Mouse (Mus musculus) gastrocnemius, adult 8-10 months (tissue): ENCODE results near the gene Gart. TPM values are rescaled to one million over a fixed set of nuclear protein-coding genes. Genes with fewer than 3 reads are reported as not detected.
"Not testable (repeated sequence)": the region's sequence is repeated elsewhere in the genome, so short reads cannot be mapped to it uniquely, and the experiment has no call there.

Experiments used
- DNase-seq, 2 experiments: peaks; one replicate each; pipeline ENCODE4 v3.0.0; 2022; ENCODE audit warnings: low spot score in 2 of 2
- total RNA-seq, 4 experiments: library from RNA; stranded (reverse); gene quantifications; 2 replicates each; pipeline ENCODE4 v1.2.4; 2022

Gene Gart
- total RNA-seq, 4 experiments from 2014 or later, result 59.7 to 64.2 (median 61.5) TPM

DNA sequence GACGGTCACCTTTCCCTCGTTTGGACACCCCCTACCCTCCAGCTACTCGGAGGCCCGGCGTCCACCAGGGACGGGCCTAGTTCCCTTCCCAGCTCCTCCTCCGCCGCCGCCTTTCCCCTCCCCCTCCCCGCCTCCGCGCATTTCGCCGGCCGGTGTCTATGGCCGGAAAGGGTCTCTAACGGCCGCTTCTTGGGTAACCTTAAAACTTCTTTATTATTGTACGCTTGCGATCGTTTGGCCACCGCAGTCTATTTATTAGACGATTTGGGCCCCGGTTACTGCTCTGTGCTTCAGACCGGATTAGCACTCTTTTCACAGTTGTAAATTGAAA is 1.4 kb upstream of the Gart start:
- peak; percentile 48 to 60 for DNase-seq

DNA sequence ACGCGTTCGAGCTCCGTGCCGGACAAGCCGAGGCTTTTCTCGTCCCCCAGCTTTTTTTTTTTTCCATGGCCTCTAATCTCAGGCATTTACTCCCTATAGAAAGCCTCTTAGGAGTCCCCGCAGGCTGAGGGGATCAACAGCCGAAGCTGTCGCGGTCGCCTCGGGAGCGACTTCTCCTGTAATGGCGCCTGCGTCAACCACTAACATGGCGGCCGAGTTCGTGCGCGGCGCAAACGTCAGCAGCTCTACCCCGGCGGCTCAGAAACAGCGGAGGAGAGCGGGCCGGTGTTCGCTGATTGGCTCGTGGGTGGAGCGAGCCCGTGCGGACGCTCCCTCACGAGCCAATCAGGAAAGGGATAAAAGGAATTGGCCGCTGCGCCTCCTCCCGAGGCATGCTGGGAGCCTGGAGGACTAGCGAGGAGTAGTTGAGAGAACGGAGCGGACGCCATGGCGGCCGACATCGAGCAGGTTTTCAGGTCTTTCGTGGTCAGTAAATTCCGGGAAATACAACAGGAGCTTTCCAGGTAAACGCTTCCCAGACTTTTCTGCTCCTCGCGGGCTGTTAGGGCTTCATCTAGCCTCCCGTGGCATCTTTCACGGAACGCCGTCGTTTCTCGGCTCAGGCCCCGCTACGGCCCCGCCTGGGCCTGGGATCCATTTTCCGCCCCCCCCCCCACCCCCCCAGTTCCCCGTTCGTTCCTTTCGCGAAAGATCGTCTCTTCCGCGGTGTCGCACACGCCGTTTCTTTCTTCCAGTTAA is 888 bp upstream of the Gart start, which contains the start of gene Son:
Gene Son, plus strand, starts transcription at position 46 of the 759 bp plus-strand sequence.
- DNase-seq, result peak; percentile 92 to 96

DNA sequence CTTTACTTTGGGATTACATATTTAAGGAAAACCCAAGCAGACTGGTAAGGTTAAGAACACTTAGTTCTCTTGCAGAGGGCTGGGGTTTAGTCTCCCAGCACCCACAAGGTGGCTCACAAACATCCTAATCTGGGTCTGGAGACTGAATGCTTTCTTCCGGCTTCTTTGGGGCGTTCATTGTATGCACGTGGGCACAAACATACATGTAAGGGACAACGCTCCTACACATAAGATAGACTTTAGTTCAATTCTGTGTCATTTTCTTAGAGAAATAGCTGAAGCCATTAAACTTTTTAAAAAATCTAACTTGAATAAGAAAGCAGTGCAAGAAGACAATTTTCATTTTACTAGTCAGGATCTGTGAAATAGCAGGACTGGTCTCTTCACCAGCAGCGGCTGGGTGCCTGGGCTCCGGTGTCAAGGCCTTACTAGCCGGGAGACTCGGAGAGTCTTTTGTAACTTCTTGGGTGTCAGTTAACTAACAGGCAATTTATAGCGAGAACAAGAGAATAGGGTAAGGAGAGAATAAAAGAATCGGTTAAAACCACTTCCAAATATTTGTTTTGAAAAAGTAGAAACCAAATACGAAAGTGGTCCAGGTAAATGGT is 653 bp downstream of the Gart start:
- DNase-seq, result no peak

DNA sequence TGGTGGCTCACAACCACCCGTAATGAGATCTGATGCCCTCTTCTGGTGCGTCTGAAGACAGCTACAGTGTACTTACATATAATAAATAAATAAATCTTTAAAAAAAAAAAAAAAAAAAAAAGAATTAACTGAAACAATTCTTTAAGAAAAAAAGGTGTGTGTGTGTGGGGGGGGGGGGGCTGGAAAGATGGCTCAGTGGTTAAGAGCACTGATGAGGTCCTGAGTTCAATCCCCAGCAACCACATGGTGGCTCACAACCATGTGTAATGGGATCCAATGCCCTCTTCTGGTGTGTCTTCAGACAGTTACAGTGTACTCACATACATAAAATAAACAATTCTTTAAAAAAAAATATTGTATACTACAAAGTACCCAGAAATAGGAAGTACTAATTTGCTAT is 1.3 kb downstream of the Gart start:
- not testable (repeated sequence) for DNase-seq

DNA sequence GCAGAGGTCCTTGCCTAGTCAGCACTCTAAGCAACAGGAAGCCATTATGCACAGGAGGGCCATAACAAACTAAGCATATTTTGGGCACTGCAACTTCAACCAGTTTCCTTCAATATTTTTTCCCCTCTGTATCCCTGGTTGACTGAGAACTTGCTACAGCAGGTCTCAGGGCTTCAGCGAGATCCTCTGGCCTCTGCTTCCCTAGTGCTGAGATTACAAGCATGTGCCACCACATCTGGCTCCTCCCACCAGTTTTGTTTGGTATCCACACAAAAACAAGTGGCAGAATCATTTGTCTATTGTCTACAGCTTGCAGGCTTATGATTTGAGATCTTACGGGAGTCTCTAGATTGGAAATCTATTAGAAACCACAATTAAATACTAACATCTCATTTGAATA is 1.9 kb downstream of the Gart start:
- no peak for DNase-seq

DNA sequence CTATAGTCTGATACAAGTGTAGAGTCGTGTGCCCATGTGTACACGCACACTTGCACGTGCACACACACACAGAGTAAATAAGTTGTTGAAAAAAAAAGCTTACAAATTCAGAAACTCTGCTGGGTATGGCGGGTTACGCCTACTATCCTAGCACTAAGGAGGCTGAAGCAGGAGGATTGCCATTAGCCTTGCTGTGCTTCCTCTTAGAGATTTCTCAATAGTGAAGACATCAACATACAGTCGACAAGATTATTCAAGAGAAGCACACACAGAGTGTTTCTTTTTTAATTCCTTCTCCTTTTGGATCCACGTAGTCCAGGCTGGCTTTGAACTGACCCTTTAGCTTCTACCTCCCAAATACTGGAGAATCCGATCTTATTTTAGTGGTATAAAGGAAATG is 6.6 kb downstream of the Gart start:
- DNase-seq, result no peak

DNA sequence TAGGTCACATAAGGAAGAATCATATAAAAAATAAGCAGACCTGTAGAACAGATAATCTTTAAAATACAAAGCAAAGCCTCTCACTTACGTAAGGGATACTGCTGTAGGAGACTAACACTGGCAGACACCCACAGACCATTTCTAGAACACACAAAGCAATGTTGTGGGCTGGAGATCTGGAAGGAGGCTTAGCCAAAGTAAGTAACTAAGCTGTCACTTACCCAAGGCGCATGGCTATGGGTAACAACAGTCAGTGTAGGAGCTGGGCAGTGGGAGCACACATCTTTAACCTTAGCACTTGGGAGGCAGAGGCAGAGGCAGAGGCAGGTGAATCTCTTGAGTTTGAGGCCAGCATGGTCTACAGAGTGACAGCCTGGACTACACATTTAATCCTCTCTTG is 7.1 kb downstream of the Gart start:
- DNase-seq, result no peak

DNA sequence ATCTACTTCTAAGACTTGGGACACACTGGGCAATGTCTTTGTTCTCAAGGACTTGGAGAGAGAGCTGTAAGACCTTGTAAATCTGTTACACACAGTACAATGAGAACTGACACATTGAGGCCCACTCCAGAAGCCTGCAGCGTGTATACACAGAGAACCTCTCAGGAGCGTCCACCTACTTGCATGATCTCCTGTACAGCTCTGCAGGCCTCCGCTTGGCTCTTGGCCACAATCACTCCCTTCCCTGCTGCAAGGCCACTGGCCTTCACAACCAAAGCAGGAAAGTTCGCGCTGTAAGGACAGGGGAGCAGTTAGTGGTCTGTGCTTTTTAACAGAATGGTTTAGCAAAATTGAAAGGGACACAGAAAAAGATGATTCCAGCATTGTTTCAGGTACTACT is 7.6 kb downstream of the Gart start:
- DNase-seq, result no peak

DNA sequence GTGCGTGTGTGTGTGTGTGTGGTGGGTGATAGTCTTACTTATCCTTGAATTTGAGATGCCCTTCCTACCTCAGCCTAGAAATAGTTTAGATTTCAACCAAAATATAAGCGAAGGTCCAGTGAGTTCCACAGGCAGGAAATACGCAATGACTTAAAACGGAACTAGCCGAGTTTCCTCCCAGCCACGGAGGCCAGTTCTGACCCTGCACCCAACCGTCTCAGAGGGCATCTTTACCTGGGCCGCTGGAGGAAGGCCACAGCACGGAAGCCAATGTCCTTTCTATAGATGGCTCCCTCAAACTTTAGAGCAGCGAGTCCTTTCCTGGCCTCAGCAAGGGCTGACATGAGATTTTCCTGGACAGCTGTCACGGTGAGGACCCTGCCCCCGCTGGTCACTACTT is 13.1 kb downstream of the Gart start:
- no peak for DNase-seq

DNA sequence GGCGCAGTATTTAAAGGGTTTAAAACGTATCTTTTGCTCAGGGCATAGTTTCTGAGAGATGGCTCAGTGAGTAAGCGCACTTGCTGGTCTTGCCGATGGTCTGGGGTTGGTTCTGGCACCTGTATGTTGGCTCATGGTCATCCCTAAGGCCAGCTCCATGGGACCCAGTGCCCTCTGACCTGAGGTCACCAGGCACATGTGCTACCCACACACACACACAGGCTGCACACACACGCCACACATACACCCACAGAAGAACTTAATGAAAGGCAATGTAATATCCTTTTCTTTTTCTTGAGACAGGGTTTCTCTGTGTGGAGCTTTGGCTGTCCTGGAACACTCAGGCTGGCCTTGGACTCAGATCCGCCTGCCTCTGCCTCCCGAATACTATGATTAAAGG is 13.8 kb downstream of the Gart start:
- no peak for DNase-seq

DNA sequence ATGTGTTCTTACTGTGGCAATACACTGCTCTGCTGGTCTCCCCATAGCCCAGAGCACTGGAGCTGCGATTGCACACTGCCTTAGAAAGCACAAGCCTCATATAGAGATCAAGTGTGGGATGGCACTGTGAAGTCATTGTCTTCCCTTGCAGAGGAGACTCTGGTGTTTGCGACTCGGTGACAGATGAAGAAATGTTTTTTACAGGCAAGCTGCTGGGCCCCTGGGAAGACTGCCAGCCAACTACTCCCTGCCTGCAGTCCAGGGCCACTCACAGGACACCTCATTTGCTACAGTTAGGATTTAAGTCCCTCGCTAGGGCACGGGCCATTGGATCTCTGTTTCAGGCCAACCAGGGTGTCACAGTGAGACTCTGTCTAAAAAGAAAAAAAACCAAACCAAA is 14.3 kb downstream of the Gart start:
- no peak for DNase-seq

DNA sequence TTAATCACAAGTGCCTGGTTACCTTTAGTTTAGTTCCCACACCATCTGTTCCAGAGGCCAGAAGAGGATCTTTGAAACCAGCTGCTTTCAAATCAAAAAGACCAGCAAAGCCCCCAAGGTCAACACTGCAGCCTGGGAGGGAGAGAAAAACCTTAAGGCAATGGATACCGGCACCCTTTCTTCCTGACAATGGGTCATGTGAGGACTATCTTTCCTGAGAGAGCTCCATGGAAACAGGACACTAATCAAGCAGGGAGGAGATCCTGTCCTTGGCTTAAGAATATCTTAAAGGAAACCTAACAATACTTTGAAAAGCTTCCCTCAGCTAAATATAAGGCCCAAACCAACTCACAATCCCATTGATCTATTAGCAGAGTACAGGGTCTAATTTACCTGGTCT is 16.2 kb downstream of the Gart start:
- no peak for DNase-seq

DNA sequence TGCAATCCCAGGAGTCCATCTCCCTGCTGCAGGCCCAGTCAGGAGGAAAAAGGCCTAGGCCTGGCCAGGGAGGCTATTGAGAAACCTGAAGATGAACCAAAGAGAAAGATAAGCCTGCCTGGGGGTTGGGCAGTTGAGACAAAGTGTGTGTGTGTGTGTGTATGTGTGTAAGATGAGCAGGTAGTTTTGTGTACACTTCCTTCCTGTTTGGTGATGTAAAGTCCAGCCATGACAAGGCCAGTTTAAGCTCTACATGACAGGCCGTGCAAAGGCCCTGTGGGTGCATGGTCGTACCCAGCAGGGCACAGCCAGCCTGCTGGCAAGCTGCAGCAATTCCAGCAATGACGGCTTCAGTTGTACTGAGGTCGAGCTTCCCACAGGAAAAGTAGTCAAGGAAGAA is 17.0 kb downstream of the Gart start:
- DNase-seq, result no peak

DNA sequence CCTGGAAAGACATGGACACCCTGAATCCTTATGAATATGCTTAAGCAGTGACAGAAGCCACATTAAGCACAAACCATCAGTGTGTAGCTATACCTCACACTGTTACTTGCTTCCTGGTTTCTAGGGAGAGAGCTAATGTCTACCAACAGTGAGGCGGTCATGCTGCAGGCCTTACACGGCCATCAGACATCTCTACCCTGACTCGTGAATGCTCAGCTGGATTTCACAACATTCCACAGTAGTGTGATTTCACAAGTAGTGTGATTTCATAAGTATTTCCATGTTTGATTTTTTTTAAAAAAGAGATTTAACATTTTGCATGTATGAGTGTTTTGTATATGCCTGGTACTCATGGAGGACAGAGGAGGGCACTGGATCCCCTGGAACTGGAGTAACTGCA is 18.1 kb downstream of the Gart start:
- DNase-seq, result no peak

DNA sequence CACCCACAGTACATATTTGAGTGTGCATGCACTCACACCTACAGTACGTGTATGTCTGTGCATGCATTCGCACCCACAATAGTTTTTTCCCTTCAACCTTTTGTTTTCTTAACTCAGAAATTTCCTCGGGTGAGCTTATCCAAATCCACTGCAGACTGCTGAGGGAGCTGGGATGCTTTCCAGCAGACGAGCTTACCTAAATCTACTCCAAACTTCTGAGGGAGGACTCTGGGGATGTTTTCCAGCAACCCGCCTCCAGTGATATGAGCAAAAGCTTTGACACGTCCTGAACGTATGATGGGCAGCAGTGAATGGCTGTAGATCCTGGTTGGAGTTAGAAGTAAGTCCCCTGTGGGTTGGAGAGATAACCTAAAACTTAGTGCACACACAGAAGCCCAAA is 18.9 kb downstream of the Gart start:
- DNase-seq, result no peak

DNA sequence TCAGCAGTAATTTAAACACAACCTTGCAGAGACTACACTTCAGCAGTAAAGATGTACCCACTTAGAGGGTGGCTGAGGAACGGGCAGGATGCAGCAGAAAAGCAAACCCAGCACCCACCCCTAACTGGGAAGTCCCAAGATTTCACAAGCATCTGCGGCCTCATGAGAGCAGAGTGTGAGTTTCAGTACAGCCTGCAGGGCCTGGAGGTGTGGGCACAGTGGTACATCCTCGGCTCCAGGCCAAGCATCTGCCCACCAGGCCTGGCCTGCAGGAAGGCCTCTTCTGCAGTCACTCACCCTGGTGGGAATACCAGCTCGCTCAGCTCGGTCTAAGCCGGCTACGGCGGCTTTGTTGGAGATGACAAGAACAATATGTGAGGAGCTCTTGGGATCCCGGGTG is 23.7 kb downstream of the Gart start:
- no peak for DNase-seq

DNA sequence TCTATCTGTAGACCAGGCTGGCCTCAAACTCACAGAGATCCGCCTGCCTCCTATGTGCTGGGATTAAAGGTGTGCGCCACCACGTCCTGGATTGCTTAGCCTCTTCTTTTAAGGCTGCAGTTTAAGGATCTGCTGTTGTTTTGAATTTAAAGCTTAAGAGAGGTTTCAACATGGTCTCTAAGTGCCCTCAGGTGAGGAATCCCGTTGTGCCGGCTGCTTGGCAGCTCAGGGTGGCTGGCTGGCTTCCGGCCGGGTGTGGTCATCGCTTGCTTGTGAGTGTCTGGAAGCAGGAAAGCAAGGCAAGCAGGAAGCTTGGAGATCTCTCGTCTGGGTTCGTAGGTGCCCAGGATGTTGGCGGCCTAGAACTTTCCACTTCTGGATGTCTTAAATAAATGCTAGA is 25.8 kb downstream of the Gart start:
- DNase-seq, result no peak

DNA sequence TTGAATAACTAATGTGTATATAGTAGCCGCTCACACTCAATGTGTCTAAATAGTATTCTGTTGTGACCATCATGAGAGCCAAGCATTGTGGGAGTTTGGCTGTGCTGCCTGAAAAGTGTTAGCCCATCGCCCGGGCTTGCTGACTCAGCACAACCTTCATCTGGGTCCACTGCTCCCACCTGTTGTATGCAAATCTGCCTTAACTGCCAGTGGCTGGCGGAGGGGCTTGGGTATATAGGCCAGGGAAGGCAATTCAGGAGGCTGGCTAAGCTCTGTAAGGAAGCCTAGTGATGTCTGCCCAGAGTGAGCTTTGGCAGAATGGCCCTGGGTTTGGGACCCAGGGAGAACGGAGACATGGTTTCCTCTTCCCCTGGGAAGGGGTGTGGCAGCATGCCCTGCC is 26.6 kb downstream of the Gart start:
- no peak for DNase-seq

DNA sequence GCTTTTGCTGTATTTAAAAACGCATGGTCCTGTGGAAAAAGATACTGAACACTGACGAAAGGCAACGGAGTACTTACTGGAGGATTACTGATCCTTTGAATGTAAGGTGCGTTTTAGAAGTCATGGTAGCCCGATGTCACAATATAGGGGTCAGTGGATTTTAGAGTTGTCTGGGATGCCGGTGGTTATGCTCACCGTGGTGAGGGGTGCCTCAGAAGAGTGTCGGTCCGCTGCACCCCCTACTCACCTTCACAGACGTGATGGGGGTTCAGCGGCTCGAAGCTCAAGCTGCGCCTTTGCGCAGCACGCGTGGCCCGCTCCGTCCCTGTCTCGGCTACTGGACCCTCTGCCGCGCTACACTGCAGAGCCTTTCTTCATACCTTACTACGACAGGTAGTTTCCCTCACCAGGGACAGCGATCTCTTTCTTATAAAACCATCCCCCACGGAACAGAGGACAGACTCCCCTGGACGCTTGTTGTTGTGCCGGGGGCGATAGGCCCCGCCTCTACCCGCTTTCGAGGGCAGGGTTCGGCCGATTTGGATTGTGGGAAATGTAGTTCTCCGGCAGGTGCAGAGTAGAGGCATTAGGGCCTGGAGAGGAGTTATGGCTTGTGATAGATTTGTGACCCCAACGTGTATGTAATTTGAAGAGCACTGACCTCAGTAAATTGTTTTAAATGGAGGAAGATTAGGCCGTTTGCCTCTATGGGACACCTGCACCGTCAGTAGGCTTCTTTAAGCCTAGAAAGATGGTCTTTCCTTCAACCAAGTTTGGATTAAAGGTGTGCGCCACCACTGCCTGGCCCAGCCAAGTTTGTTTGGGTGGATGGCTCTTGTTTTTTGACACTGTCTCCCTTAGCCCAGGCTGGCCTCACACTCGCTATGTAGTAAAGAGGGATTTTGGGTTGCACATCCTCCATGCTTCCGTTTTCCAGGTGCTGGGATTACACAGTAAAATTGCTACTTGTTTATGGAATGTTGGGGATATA is 27.9 kb downstream of the Gart start, which contains the start of gene Dnajc28:
Gene Dnajc28, minus strand, starts transcription at position 516 of the 991 bp plus-strand sequence.
- peak; percentile 46 to 66 for DNase-seq

DNA sequence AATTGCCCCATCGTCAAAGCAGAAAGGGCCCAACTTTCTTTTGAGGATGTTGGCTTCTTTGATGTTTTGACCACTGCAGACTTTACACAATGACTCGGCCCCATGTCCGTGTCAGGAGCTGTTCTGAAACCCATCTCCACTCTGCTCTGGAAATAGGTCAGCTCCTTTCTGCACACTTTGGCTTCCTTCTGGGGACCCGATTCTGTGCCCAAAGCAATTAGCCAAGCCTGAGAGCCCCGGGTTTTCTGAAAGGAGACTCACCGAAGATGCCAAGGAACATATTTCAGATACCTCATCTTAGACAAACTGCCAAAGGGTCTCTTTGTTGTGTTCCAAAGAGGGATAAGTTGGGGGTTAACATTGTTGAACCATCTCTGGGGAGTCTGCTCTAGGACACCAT is 32.2 kb downstream of the Gart start:
- DNase-seq, result no peak

DNA sequence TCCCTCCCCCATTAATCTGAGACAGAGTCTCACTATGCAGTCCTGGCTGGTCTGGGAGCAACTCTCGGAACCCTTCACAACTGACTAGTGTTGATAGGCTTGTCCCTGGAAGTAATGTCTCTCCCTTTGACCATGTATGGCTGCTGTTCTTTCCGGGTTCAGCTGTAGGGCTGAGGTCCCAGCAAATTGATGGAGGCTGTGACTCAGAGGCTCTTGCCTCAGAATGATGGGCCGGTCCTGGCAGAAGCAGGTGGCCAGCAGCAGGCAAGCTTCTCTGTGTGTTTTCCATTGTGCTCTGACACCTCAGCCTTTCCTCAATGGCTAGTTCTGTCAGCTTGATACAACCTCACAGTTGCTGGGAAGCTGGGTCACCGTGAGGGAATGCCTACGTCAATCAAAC is 34.2 kb downstream of the Gart start:
- no peak for DNase-seq

DNA sequence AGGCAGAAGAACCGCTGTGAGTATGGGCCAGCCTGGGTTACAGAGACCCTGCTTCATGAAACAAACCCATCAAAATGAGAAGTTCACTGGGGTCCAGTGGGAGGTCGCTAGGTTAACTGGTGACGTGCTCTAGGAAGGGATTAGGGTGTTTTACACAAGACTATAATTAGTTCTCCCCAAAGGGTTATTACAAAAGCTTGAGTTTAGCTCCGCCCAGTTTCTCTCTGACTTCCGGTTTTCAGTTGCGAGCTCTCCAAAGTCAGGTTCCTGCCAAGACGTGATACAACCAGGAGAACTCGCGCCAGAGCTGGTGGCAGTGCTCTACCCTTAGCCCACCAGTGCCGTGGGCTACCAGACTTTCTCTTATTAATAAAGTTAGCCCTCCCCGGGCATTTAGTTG is 35.5 kb downstream of the Gart start:
- no peak for DNase-seq
